Mouse (Mus musculus): ENCODE measurements around the gene Znrf3. TPM values are rescaled to one million over a fixed set of nuclear protein-coding genes. Genes with fewer than 3 reads are reported as not detected.

The Znrf3 gene
- total RNA-seq, 2 experiments from 2014 or later = 19.5 to 20.7 TPM

GRCm38 (mm10) chr11:5369176-5369575, 75.5 kb downstream of the Znrf3 start:
- no peak for DNase-seq (ENCODE audit: extremely low spot score in 1 of 2, low spot score in 2 of 2)
- Histone ChIP-seq H3K4me3 (no peak overlapping the region), H3K27ac (no peak overlapping the region)
- intact Hi-C loops (cut with DNase I) = no loop called here
- TF ChIP-seq CTCF (IDR thresholded peaks at IDR 0.05) = no peak

- no peak for TF ChIP-seq CTCF (IDR thresholded peaks at IDR 0.05)
- Histone ChIP-seq H3K27ac (no peak overlapping the region), H3K4me3 (no peak overlapping the region)
- intact Hi-C loops (cut with DNase I) = no loop called here
- DNase-seq (ENCODE audit: extremely low spot score in 1 of 2, low spot score in 2 of 2) = no peak
Observed at GRCm38 (mm10) chr11:5368492-5368891, 76.2 kb downstream of the Znrf3 start.

- H3K4me3 ChIP-seq = no peak overlapping the region
- peak overlapping the region; percentile 26 for H3K27ac ChIP-seq
- intact Hi-C loops (cut with DNase I) = no loop called here
- TF ChIP-seq CTCF (IDR thresholded peaks at IDR 0.05) = no peak
- DNase-seq (ENCODE audit: extremely low spot score in 1 of 2, low spot score in 2 of 2) = no peak
Observed at GRCm38 (mm10) chr11:5355266-5355764, 89.3 kb downstream of the Znrf3 start.

GRCm38 (mm10) chr11:5354753-5355152, 89.9 kb downstream of the Znrf3 start:
- H3K4me3 ChIP-seq = no peak overlapping the region
- no peak for TF ChIP-seq CTCF (IDR thresholded peaks at IDR 0.05)
- DNase-seq (ENCODE audit: extremely low spot score in 1 of 2, low spot score in 2 of 2) = peak; percentile 31
- intact Hi-C loops (cut with DNase I) = no loop called here
- H3K27ac ChIP-seq = peak overlapping the region; percentile 25

DNA sequence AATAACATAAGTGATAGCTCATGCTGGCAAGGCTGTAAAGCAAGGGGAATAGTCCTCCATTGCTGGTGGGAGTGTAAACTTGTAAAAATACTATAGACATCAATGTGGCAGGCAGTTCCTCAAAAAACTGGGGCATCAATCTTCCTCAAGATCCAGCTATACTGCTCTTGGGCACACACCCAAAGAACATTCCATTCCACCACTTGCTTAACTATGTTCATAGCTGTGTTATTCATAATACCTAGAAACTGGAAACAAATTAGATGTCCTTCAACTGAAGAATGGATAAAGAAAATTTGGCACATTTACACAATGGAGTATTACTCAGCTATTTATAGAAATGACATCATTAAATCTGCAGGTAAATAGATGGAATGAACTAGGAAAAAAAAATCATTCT, 91.6 kb downstream of the Znrf3 start:
- Histone ChIP-seq H3K4me3 (no peak overlapping the region), H3K27ac (no peak overlapping the region)
- TF ChIP-seq CTCF (IDR thresholded peaks at IDR 0.05) = no peak
- intact Hi-C loops (cut with DNase I) = no loop called here
- DNase-seq (ENCODE audit: extremely low spot score in 1 of 2, low spot score in 2 of 2) = no peak

DNA sequence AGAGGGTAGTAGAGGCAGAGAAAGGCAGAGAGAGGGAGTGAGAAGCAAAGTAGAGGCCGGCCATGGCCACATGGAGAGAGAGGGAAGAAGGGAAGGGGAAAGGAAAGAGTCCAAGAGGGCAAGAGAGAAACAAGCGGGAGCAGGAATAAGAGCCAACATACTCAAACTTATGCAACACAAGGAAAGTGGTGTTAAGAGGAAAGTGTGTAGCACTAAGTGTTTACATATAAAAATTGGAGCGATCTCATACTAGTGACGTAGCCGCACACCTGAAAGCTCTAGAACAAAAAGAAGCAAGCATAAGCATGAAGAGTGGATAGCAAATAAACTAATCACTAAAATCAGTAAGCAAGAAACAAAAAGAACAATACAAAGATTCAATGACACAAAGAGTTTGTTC, 95.2 kb downstream of the Znrf3 start:
- intact Hi-C loops (cut with DNase I) = no loop called here
- TF ChIP-seq CTCF (IDR thresholded peaks at IDR 0.05) = no peak
- H3K4me3 ChIP-seq = no peak overlapping the region
- H3K27ac ChIP-seq = no peak overlapping the region
- no peak for DNase-seq (ENCODE audit: extremely low spot score in 1 of 2, low spot score in 2 of 2)

DNA sequence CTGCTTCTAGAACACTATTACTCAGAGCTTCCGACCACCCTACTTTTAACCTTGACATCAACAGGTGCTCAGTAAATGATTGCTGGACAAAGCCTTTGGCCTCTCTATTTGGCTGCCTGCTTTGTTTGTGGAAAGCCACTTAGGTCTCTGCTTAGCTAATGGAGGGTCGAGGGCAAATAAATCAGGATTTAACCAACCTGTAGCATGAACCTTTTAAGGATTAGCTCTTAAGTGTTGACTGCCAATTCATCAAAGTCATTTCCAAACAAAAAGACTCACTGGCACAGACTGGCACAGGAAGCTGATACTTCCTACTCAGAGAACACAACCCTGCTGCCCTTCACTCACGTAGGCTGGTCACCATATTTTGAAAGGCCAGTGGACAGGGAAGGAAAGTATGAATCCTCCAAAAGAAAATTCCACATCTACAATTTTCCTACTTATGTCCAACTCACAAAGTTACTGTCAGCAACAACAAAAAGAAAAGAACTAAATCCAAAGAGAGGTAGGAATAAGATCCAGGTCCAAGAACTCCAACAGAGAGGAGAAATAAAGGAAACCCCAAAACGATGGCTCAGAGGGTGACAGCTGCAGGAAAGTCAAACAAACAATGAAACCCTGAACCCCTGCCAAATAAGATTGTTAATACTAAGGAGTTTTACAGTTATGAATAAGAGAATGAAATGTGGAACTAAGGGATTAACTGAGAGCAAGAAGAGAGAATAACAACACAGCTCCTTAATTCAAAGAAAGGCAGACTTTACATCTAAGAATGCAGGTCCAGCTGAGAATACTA, 97.6 kb downstream of the Znrf3 start:
- TF ChIP-seq CTCF (IDR thresholded peaks at IDR 0.05) = no peak
- no peak for DNase-seq (ENCODE audit: extremely low spot score in 1 of 2, low spot score in 2 of 2)
- intact Hi-C loops (cut with DNase I) = no loop called here
- H3K27ac ChIP-seq = no peak overlapping the region
- H3K4me3 ChIP-seq = no peak overlapping the region

DNA sequence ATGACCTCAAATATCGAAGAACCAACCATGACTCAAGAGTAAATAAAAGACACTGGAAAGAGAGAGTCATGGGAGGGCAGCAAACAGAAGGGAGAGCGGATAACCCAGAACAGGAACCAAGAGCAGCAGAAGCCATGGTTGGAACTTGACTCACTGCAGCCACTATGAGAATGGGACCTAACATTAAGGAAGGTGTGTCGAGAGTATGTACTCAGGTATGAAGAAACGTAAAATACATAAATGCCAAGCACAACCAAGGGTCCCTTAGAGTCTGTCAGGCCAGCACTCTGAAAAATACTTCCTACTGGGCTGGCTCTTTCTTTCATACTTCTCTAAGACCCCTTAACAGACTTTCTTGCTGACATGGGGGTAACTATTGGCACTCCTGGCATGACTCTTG, 100.9 kb downstream of the Znrf3 start:
- no peak for TF ChIP-seq CTCF (IDR thresholded peaks at IDR 0.05)
- intact Hi-C loops (cut with DNase I) = no loop called here
- Histone ChIP-seq H3K4me3 (no peak overlapping the region), H3K27ac (no peak overlapping the region)
- DNase-seq (ENCODE audit: extremely low spot score in 1 of 2, low spot score in 2 of 2) = no peak

- intact Hi-C loops (cut with DNase I) = no loop called here
- no peak for DNase-seq (ENCODE audit: extremely low spot score in 1 of 2, low spot score in 2 of 2)
Observed at GRCm38 (mm10) chr11:5339732-5340131, 104.9 kb downstream of the Znrf3 start.

GRCm38 (mm10) chr11:5336852-5337251, 107.8 kb downstream of the Znrf3 start:
- no peak overlapping the region for H3K27ac ChIP-seq
- TF ChIP-seq CTCF (IDR thresholded peaks at IDR 0.05) = no peak
- intact Hi-C loops (cut with DNase I) = no loop called here
- no peak for DNase-seq (ENCODE audit: extremely low spot score in 1 of 2, low spot score in 2 of 2)
- no peak overlapping the region for H3K4me3 ChIP-seq

More at GRCm38 (mm10) chr11:5339732-5340131, 104.9 kb downstream of the Znrf3 start:
- TF ChIP-seq CTCF (IDR thresholded peaks at IDR 0.05) = no peak
- Histone ChIP-seq H3K4me3 (no peak overlapping the region), H3K27ac (no peak overlapping the region)

DNA sequence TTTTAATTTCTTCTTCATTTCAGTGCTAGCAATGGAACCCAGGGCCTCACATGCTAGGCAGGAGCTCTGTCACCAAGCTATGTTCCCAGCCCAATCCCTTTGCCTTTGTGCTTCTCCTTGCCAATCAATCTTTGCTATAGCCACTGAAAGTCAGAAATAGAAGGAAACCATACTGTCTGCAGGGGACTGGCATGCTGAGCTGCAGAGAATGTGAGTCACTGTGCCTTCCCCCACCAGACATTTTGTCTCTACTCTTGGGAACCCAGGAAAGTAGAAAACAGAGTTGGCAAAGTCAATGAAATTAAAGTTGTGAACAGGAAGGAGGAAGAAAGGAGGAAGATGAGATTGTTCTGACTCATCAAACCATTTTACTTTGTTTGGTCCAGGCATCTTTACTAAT, 108.4 kb downstream of the Znrf3 start:
- no peak for TF ChIP-seq CTCF (IDR thresholded peaks at IDR 0.05)
- intact Hi-C loops (cut with DNase I) = no loop called here
- no peak for DNase-seq (ENCODE audit: extremely low spot score in 1 of 2, low spot score in 2 of 2)
- H3K4me3 ChIP-seq = no peak overlapping the region
- no peak overlapping the region for H3K27ac ChIP-seq

GRCm38 (mm10) chr11:5330851-5331250, 113.8 kb downstream of the Znrf3 start:
- no peak overlapping the region for H3K27ac ChIP-seq
- no peak for TF ChIP-seq CTCF (IDR thresholded peaks at IDR 0.05)
- H3K4me3 ChIP-seq = no peak overlapping the region
- no peak for DNase-seq (ENCODE audit: extremely low spot score in 1 of 2, low spot score in 2 of 2)
- intact Hi-C loops (cut with DNase I) = no loop called here

DNA sequence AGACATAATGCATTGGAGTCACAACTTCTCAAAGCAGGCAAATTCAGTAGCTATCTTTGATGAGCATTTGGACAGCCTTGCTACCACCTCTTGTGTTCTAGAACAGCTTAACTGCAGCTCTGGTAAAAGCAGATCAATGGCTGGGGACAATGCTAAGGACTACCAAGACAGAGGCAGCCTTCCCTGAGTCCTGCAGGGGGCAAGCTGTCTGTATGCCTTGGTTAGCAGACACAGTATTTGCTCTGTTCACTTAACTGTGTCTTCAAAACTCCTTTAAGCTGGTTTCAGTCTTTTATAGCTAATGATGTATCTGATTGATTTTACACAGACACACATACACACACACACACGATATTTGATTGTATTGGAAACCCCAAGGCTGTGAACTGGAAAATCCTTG, 117.0 kb downstream of the Znrf3 start:
- peak; percentile 28 for TF ChIP-seq CTCF (IDR thresholded peaks at IDR 0.05)
- no peak for DNase-seq (ENCODE audit: extremely low spot score in 1 of 2, low spot score in 2 of 2)
- no peak overlapping the region for H3K4me3 ChIP-seq
- intact Hi-C loops (cut with DNase I) = no loop called here
- no peak overlapping the region for H3K27ac ChIP-seq
